Mouse (Mus musculus) embryonic facial prominence, embryonic 13.5 days (tissue): Measurements from ENCODE around the gene Hspbp1. TPM values are rescaled to one million over a fixed set of nuclear protein-coding genes. Genes with fewer than 3 reads are reported as not detected.
A peak's percentile ranks its signal among the peaks of the same experiment; 100 is the strongest.

Source experiments
- ATAC-seq: fragments of 200-750 bp; cut with Nextera tagmentation; 2 replicates; pipeline ENCODE4 v1.8.0; 2017; ENCODE audit warnings: low read depth; ENCODE audit not compliant: insufficient number of reproducible peaks, insufficient read depth, low FRiP score, low TSS enrichment
- H3K27ac ChIP-seq: fragments of 300-500 bp; sonication (generic); 2 replicates; pipeline ENCODE4 v1.5.1; 2015; ENCODE audit warnings: moderate library complexity, mild to moderate bottlenecking, inconsistent platforms
- H3K27me3 ChIP-seq: fragments of 300-500 bp; sonication (generic); 2 replicates; pipeline ENCODE4 v1.6.1; 2015; ENCODE audit warnings: mild to moderate bottlenecking, inconsistent platforms
- H3K36me3 ChIP-seq: fragments of 300-500 bp; sonication (generic); 2 replicates; pipeline ENCODE4 v1.6.1; 2015; ENCODE audit warnings: mild to moderate bottlenecking, inconsistent platforms
- H3K4me1 ChIP-seq: fragments of 300-500 bp; sonication (generic); 2 replicates; pipeline ENCODE4 v1.6.1; 2015; ENCODE audit warnings: inconsistent platforms
- H3K4me2 ChIP-seq: fragments of 300-500 bp; sonication (generic); 2 replicates; pipeline ENCODE4 v1.6.1; 2015; ENCODE audit warnings: moderate library complexity, mild to moderate bottlenecking, inconsistent platforms
- H3K4me3 ChIP-seq: fragments of 300-500 bp; sonication (generic); 2 replicates; pipeline ENCODE4 v1.5.1; 2015; ENCODE audit warnings: mild to moderate bottlenecking, inconsistent platforms
- H3K9ac ChIP-seq: fragments of 300-500 bp; sonication (generic); 2 replicates; pipeline ENCODE4 v1.6.1; 2015; ENCODE audit warnings: mild to moderate bottlenecking, inconsistent platforms
- H3K9me3 ChIP-seq: fragments of 300-500 bp; sonication (generic); 2 replicates; pipeline ENCODE4 v1.6.1; 2016; ENCODE audit warnings: inconsistent platforms
- WGBS: fragments of 180-500 bp; shearing (Covaris S2); methylation state at CpG from one replicate; pipeline ENCODE4 v1.1.7; 2015; ENCODE audit warnings: mixed read lengths; 5-methylcytosine and 5-hydroxymethylcytosine counted together
- polyA plus RNA-seq: library from polyadenylated mRNA; unstranded; fragments of >200 nt; fragmentation: Nextera tagmentation; extraction: Ambion mirVana; gene quantifications from 2 replicates; pipeline ENCODE4 v1.2.1, GENCODE M21; 2015

The Hspbp1 gene
- polyA plus RNA-seq, 1 experiment from 2014 or later: 92.3 TPM

GRCm38 (mm10) chr7:4653780-4654179, 31.1 kb downstream of the Hspbp1 start:
- ATAC-seq: no peak
- Histone ChIP-seq H3K27ac (no peak overlapping the region), H3K36me3 (peaks cover 17% of the 10 kb centered on the region), H3K27me3 (no peaks in the 10 kb centered on the region), H3K4me3 (no peak overlapping the region), H3K9me3 (no peaks in the 10 kb centered on the region), H3K4me1 (peaks cover 43% of the 10 kb centered on the region), H3K9ac (0 out of 2 replicates have a peak overlapping the region, but pooled peaks have one; percentile 17), H3K4me2 (no peak overlapping the region)
- WGBS: 79% methylated on average over 7 of the region's 7 CpGs

GRCm38 (mm10) chr7:4653351-4653750, 31.5 kb downstream of the Hspbp1 start:
- Histone ChIP-seq H3K4me2 (no peak overlapping the region), H3K4me3 (no peak overlapping the region), H3K9ac (0 out of 2 replicates have a peak overlapping the region, but pooled peaks have one; percentile 11), H3K4me1 (peaks cover 43% of the 10 kb centered on the region), H3K36me3 (peaks cover 17% of the 10 kb centered on the region), H3K27me3 (no peaks in the 10 kb centered on the region), H3K27ac (no peak overlapping the region), H3K9me3 (no peaks in the 10 kb centered on the region)
- 68% methylated on average over 5 of the region's 5 CpGs for WGBS
- ATAC-seq: no peak

- Histone ChIP-seq H3K9me3 (no peaks in the 10 kb centered on the region), H3K4me3 (no peak overlapping the region), H3K4me1 (peaks cover 41% of the 10 kb centered on the region), H3K9ac (no peak overlapping the region), H3K36me3 (peaks cover 17% of the 10 kb centered on the region), H3K27me3 (no peaks in the 10 kb centered on the region), H3K27ac (no peak overlapping the region), H3K4me2 (no peak overlapping the region)
- WGBS: 93% methylated on average over 5 of the region's 5 CpGs
- no peak for ATAC-seq
Observed at GRCm38 (mm10) chr7:4652726-4653125, 32.1 kb downstream of the Hspbp1 start.

GRCm38 (mm10) chr7:4651581-4651980, 33.3 kb downstream of the Hspbp1 start:
- Histone ChIP-seq H3K27me3 (no peaks in the 10 kb centered on the region), H3K4me3 (no peak overlapping the region), H3K36me3 (peaks cover 28% of the 10 kb centered on the region), H3K4me2 (no peak overlapping the region), H3K27ac (no peak overlapping the region), H3K9ac (no peak overlapping the region), H3K9me3 (no peaks in the 10 kb centered on the region), H3K4me1 (peaks cover 30% of the 10 kb centered on the region)
- no peak for ATAC-seq
- 89% methylated on average over 8 of the region's 8 CpGs for WGBS

GRCm38 (mm10) chr7:4647992-4648391, 36.9 kb downstream of the Hspbp1 start:
- H3K27me3 ChIP-seq: no peaks in the 10 kb centered on the region
- peaks cover 64% of the 10 kb centered on the region for H3K36me3 ChIP-seq
- no peak overlapping the region for H3K9ac ChIP-seq
- 0 out of 2 replicates have a peak, but pooled peaks cover 6% of the 10 kb centered on the region for H3K4me1 ChIP-seq
- ATAC-seq: no peak
- H3K27ac ChIP-seq: no peak overlapping the region
- H3K9me3 ChIP-seq: no peaks in the 10 kb centered on the region
- 92% methylated on average over 2 of the region's 2 CpGs for WGBS
- H3K4me3 ChIP-seq: no peak overlapping the region
- H3K4me2 ChIP-seq: no peak overlapping the region

GRCm38 (mm10) chr7:4647291-4647690, 37.6 kb downstream of the Hspbp1 start:
- H3K9ac ChIP-seq: no peak overlapping the region
- no peaks in the 10 kb centered on the region for H3K9me3 ChIP-seq
- no peak overlapping the region for H3K4me3 ChIP-seq
- no peak overlapping the region for H3K27ac ChIP-seq
- H3K4me1 ChIP-seq: 0 out of 2 replicates have a peak, but pooled peaks cover under 1% of the 10 kb centered on the region
- H3K4me2 ChIP-seq: no peak overlapping the region
- H3K27me3 ChIP-seq: no peaks in the 10 kb centered on the region
- ATAC-seq: no peak
- peaks cover 65% of the 10 kb centered on the region for H3K36me3 ChIP-seq
- WGBS: 76% methylated on average over 6 of the region's 6 CpGs

GRCm38 (mm10) chr7:4646806-4647205, 38.1 kb downstream of the Hspbp1 start:
- Histone ChIP-seq H3K9me3 (no peaks in the 10 kb centered on the region), H3K27ac (no peak overlapping the region), H3K36me3 (peaks cover 65% of the 10 kb centered on the region), H3K4me3 (no peak overlapping the region), H3K4me1 (no peaks in the 10 kb centered on the region), H3K9ac (no peak overlapping the region), H3K27me3 (no peaks in the 10 kb centered on the region), H3K4me2 (no peak overlapping the region)
- ATAC-seq: no peak
- WGBS: 80% methylated on average over 3 of the region's 3 CpGs

- H3K9ac ChIP-seq: no peak overlapping the region
- no peaks in the 10 kb centered on the region for H3K9me3 ChIP-seq
- H3K36me3 ChIP-seq: peaks cover 93% of the 10 kb centered on the region
- no peaks in the 10 kb centered on the region for H3K27me3 ChIP-seq
- H3K27ac ChIP-seq: no peak overlapping the region
- H3K4me2 ChIP-seq: no peak overlapping the region
- WGBS: 92% methylated on average over 6 of the region's 6 CpGs
- no peak overlapping the region for H3K4me3 ChIP-seq
- no peaks in the 10 kb centered on the region for H3K4me1 ChIP-seq
- ATAC-seq: no peak
Observed at GRCm38 (mm10) chr7:4643225-4643624, 41.6 kb downstream of the Hspbp1 start.

- no peak overlapping the region for H3K27ac ChIP-seq
- 90% methylated on average over 7 of the region's 7 CpGs for WGBS
- no peak overlapping the region for H3K4me3 ChIP-seq
- H3K4me1 ChIP-seq: no peaks in the 10 kb centered on the region
- H3K36me3 ChIP-seq: peaks cover 99% of the 10 kb centered on the region
- no peak overlapping the region for H3K9ac ChIP-seq
- ATAC-seq: no peak
- H3K27me3 ChIP-seq: no peaks in the 10 kb centered on the region
- H3K4me2 ChIP-seq: no peak overlapping the region
- no peaks in the 10 kb centered on the region for H3K9me3 ChIP-seq
Observed at GRCm38 (mm10) chr7:4641956-4642355, 42.9 kb downstream of the Hspbp1 start.

GRCm38 (mm10) chr7:4641155-4641554, 43.7 kb downstream of the Hspbp1 start:
- Histone ChIP-seq H3K9ac (no peak overlapping the region), H3K4me3 (no peak overlapping the region), H3K4me2 (no peak overlapping the region), H3K9me3 (no peaks in the 10 kb centered on the region), H3K27me3 (no peaks in the 10 kb centered on the region), H3K36me3 (peaks cover 99% of the 10 kb centered on the region), H3K27ac (no peak overlapping the region), H3K4me1 (no peaks in the 10 kb centered on the region)
- WGBS: 75% methylated on average over 11 of the region's 11 CpGs
- no peak for ATAC-seq

- H3K9me3 ChIP-seq: no peaks in the 10 kb centered on the region
- WGBS: 82% methylated on average over 4 of the region's 4 CpGs
- peaks cover 93% of the 10 kb centered on the region for H3K36me3 ChIP-seq
- no peaks in the 10 kb centered on the region for H3K4me1 ChIP-seq
- no peak overlapping the region for H3K9ac ChIP-seq
- no peak for ATAC-seq
- no peaks in the 10 kb centered on the region for H3K27me3 ChIP-seq
- H3K4me2 ChIP-seq: no peak overlapping the region
- H3K4me3 ChIP-seq: no peak overlapping the region
- H3K27ac ChIP-seq: no peak overlapping the region
Observed at GRCm38 (mm10) chr7:4636179-4636578, 48.7 kb downstream of the Hspbp1 start.

- Histone ChIP-seq H3K4me2 (no peak within 1 kb of the TSS), H3K27me3 (no peaks in the 10 kb centered on the region), H3K36me3 (peaks cover 77% of the 10 kb centered on the region), H3K4me1 (no peaks in the 10 kb centered on the region), H3K9ac (no peak within 1 kb of the TSS), H3K27ac (no peak within 1 kb of the TSS), H3K9me3 (no peaks in the 10 kb centered on the region), H3K4me3 (no peak within 1 kb of the TSS)
- WGBS: 95% methylated on average over 4 of the region's 4 CpGs
- no peak for ATAC-seq
Observed at GRCm38 (mm10) chr7:4631031-4631430, 53.8 kb downstream of the Hspbp1 start, which contains the start of gene Tmem86b. TSS of gene Tmem86b (minus strand) at chr7:4631422.
